Mouse (Mus musculus): Measurements from ENCODE around the gene Usmg5. TPM values are rescaled to one million over a fixed set of nuclear protein-coding genes. Genes with fewer than 3 reads are reported as not detected.

Gene Usmg5
- polyA plus RNA-seq, 1 experiment from 2014 or later = 1,592 TPM

GRCm38 (mm10) chr19:47128164-47128563 is 37.7 kb upstream of the Usmg5 start:
- peaks cover 44% of the 10 kb centered on the region for H3K36me3 ChIP-seq (ENCODE audit: control insufficient read depth, insufficient read depth, low read length)
- H3K9me3 ChIP-seq (ENCODE audit: control insufficient read depth, low read length) = no peaks in the 10 kb centered on the region
- WGBS = 96% methylated on average over 10 of the region's 10 CpGs
- H3K4me3 ChIP-seq (ENCODE audit: low read length) = no peak overlapping the region
- no peak overlapping the region for H3K4me2 ChIP-seq (ENCODE audit: low read depth, low read length)
- no peak overlapping the region for H3K27ac ChIP-seq (ENCODE audit: low read length)
- no peaks in the 10 kb centered on the region for H3K27me3 ChIP-seq (replicated peaks; ENCODE audit: control insufficient read depth, insufficient read depth, low read length)
- no peak overlapping the region for H3K9ac ChIP-seq (ENCODE audit: low read depth, low read length)
- H3K4me1 ChIP-seq (ENCODE audit: control insufficient read depth, insufficient read depth, low read length) = peaks cover 2% of the 10 kb centered on the region; the same call in 1 of the 2 replicates
- ATAC-seq = no peak

- peaks cover 2% of the 10 kb centered on the region; the same call in 1 of the 2 replicates for H3K4me1 ChIP-seq (ENCODE audit: control insufficient read depth, insufficient read depth, low read length)
- H3K27me3 ChIP-seq (replicated peaks; ENCODE audit: control insufficient read depth, insufficient read depth, low read length) = no peaks in the 10 kb centered on the region
- 28% methylated on average over 2 of the region's 2 CpGs for WGBS
- H3K36me3 ChIP-seq (ENCODE audit: control insufficient read depth, insufficient read depth, low read length) = peaks cover 34% of the 10 kb centered on the region
- no peak overlapping the region for H3K9ac ChIP-seq (ENCODE audit: low read depth, low read length)
- no peak overlapping the region for H3K27ac ChIP-seq (ENCODE audit: low read length)
- no peak overlapping the region for H3K4me3 ChIP-seq (ENCODE audit: low read length)
- H3K4me2 ChIP-seq (ENCODE audit: low read depth, low read length) = no peak overlapping the region
- no peak for ATAC-seq
- H3K9me3 ChIP-seq (ENCODE audit: control insufficient read depth, low read length) = no peaks in the 10 kb centered on the region
Observed at GRCm38 (mm10) chr19:47122802-47123201, 32.4 kb upstream of the Usmg5 start.

- Histone ChIP-seq H3K4me1 (ENCODE audit: control insufficient read depth, insufficient read depth, low read length) (peaks cover 2% of the 10 kb centered on the region; the same call in 1 of the 2 replicates), H3K27me3 (replicated peaks; ENCODE audit: control insufficient read depth, insufficient read depth, low read length) (no peaks in the 10 kb centered on the region), H3K9me3 (ENCODE audit: control insufficient read depth, low read length) (no peaks in the 10 kb centered on the region), H3K4me2 (ENCODE audit: low read depth, low read length) (no peak overlapping the region), H3K27ac (ENCODE audit: low read length) (no peak overlapping the region), H3K9ac (ENCODE audit: low read depth, low read length) (no peak overlapping the region), H3K36me3 (ENCODE audit: control insufficient read depth, insufficient read depth, low read length) (peaks cover 28% of the 10 kb centered on the region), H3K4me3 (ENCODE audit: low read length) (no peak overlapping the region)
- 0 out of 2 replicates have a peak, but pooled peaks have one; percentile 36 for ATAC-seq
- WGBS = 38% methylated on average over 4 of the region's 4 CpGs
Observed at GRCm38 (mm10) chr19:47121054-47121453, 30.6 kb upstream of the Usmg5 start.

- Histone ChIP-seq H3K36me3 (ENCODE audit: control insufficient read depth, insufficient read depth, low read length) (peaks cover 27% of the 10 kb centered on the region), H3K9ac (ENCODE audit: low read depth, low read length) (no peak overlapping the region), H3K4me2 (ENCODE audit: low read depth, low read length) (no peak overlapping the region), H3K4me1 (ENCODE audit: control insufficient read depth, insufficient read depth, low read length) (peaks cover 2% of the 10 kb centered on the region; the same call in 1 of the 2 replicates), H3K27me3 (replicated peaks; ENCODE audit: control insufficient read depth, insufficient read depth, low read length) (no peaks in the 10 kb centered on the region), H3K27ac (ENCODE audit: low read length) (no peak overlapping the region), H3K9me3 (ENCODE audit: control insufficient read depth, low read length) (no peaks in the 10 kb centered on the region), H3K4me3 (ENCODE audit: low read length) (no peak overlapping the region)
- ATAC-seq = no peak
- WGBS = 60% methylated on average over 2 of the region's 2 CpGs
Observed at GRCm38 (mm10) chr19:47118634-47119033, 28.2 kb upstream of the Usmg5 start.

GRCm38 (mm10) chr19:47104641-47105271 is 14.3 kb upstream of the Usmg5 start:
- peak overlapping the region; percentile 39; the same call in 1 of the 2 replicates for H3K9ac ChIP-seq (ENCODE audit: low read depth, low read length)
- H3K4me1 ChIP-seq (ENCODE audit: control insufficient read depth, insufficient read depth, low read length) = 0 out of 2 replicates have a peak, but pooled peaks cover 2% of the 10 kb centered on the region
- WGBS = 84% methylated on average over 9 of the region's 9 CpGs
- H3K27me3 ChIP-seq (replicated peaks; ENCODE audit: control insufficient read depth, insufficient read depth, low read length) = no peaks in the 10 kb centered on the region
- ATAC-seq = peak; percentile 92
- H3K4me2 ChIP-seq (ENCODE audit: low read depth, low read length) = no peak overlapping the region
- H3K4me3 ChIP-seq (ENCODE audit: low read length) = no peak overlapping the region
- peaks cover 23% of the 10 kb centered on the region for H3K36me3 ChIP-seq (ENCODE audit: control insufficient read depth, insufficient read depth, low read length)
- H3K27ac ChIP-seq (ENCODE audit: low read length) = peak overlapping the region; percentile 70
- H3K9me3 ChIP-seq (ENCODE audit: control insufficient read depth, low read length) = no peaks in the 10 kb centered on the region

GRCm38 (mm10) chr19:47101080-47101479 is 10.6 kb upstream of the Usmg5 start:
- no peaks in the 10 kb centered on the region for H3K27me3 ChIP-seq (replicated peaks; ENCODE audit: control insufficient read depth, insufficient read depth, low read length)
- 0 out of 2 replicates have a peak, but pooled peaks cover 2% of the 10 kb centered on the region for H3K4me1 ChIP-seq (ENCODE audit: control insufficient read depth, insufficient read depth, low read length)
- no peak for ATAC-seq
- no peak overlapping the region for H3K27ac ChIP-seq (ENCODE audit: low read length)
- no peaks in the 10 kb centered on the region for H3K9me3 ChIP-seq (ENCODE audit: control insufficient read depth, low read length)
- WGBS = 89% methylated on average over 5 of the region's 5 CpGs
- H3K4me3 ChIP-seq (ENCODE audit: low read length) = no peak overlapping the region
- H3K9ac ChIP-seq (ENCODE audit: low read depth, low read length) = no peak overlapping the region
- H3K36me3 ChIP-seq (ENCODE audit: control insufficient read depth, insufficient read depth, low read length) = peaks cover 24% of the 10 kb centered on the region
- no peak overlapping the region for H3K4me2 ChIP-seq (ENCODE audit: low read depth, low read length)

GRCm38 (mm10) chr19:47089718-47090525 is 525 bp downstream of the Usmg5 start:
- peak overlapping the region; percentile 91 for H3K27ac ChIP-seq (ENCODE audit: low read length)
- peak overlapping the region; percentile 99 for H3K9ac ChIP-seq (ENCODE audit: low read depth, low read length)
- peaks cover 12% of the 10 kb centered on the region for H3K4me1 ChIP-seq (ENCODE audit: control insufficient read depth, insufficient read depth, low read length)
- H3K27me3 ChIP-seq (replicated peaks; ENCODE audit: control insufficient read depth, insufficient read depth, low read length) = no peaks in the 10 kb centered on the region
- H3K4me3 ChIP-seq (ENCODE audit: low read length) = peak overlapping the region; percentile 95
- peak overlapping the region; percentile 76 for H3K4me2 ChIP-seq (ENCODE audit: low read depth, low read length)
- peak; percentile 75 for ATAC-seq
- no peaks in the 10 kb centered on the region for H3K9me3 ChIP-seq (ENCODE audit: control insufficient read depth, low read length)
- 1% methylated on average over 36 of the region's 36 CpGs for WGBS
- H3K36me3 ChIP-seq (ENCODE audit: control insufficient read depth, insufficient read depth, low read length) = peaks cover 1% of the 10 kb centered on the region; the same call in 1 of the 2 replicates

GRCm38 (mm10) chr19:47088226-47088625 is 2.2 kb downstream of the Usmg5 start:
- Histone ChIP-seq H3K27ac (ENCODE audit: low read length) (no peak overlapping the region), H3K27me3 (replicated peaks; ENCODE audit: control insufficient read depth, insufficient read depth, low read length) (no peaks in the 10 kb centered on the region), H3K4me1 (ENCODE audit: control insufficient read depth, insufficient read depth, low read length) (peaks cover 12% of the 10 kb centered on the region), H3K4me2 (ENCODE audit: low read depth, low read length) (no peak overlapping the region), H3K9me3 (ENCODE audit: control insufficient read depth, low read length) (no peaks in the 10 kb centered on the region), H3K36me3 (ENCODE audit: control insufficient read depth, insufficient read depth, low read length) (0 out of 2 replicates have a peak, but pooled peaks cover 3% of the 10 kb centered on the region), H3K9ac (ENCODE audit: low read depth, low read length) (no peak overlapping the region), H3K4me3 (ENCODE audit: low read length) (no peak overlapping the region)
- ATAC-seq = no peak
- WGBS = 79% methylated on average over 3 of the region's 3 CpGs

GRCm38 (mm10) chr19:47067924-47068611 is 22.4 kb downstream of the Usmg5 start:
- WGBS = under 1% methylated on average over 66 of the region's 72 CpGs
- H3K4me1 ChIP-seq (ENCODE audit: control insufficient read depth, insufficient read depth, low read length) = no peaks in the 10 kb centered on the region
- peak overlapping the region; percentile 64 for H3K4me2 ChIP-seq (ENCODE audit: low read depth, low read length)
- H3K4me3 ChIP-seq (ENCODE audit: low read length) = peak overlapping the region; percentile 99
- H3K9me3 ChIP-seq (ENCODE audit: control insufficient read depth, low read length) = no peaks in the 10 kb centered on the region
- H3K27ac ChIP-seq (ENCODE audit: low read length) = peak overlapping the region; percentile 90
- no peaks in the 10 kb centered on the region for H3K27me3 ChIP-seq (replicated peaks; ENCODE audit: control insufficient read depth, insufficient read depth, low read length)
- peak overlapping the region; percentile 97 for H3K9ac ChIP-seq (ENCODE audit: low read depth, low read length)
- peaks cover 12% of the 10 kb centered on the region; the same call in 1 of the 2 replicates for H3K36me3 ChIP-seq (ENCODE audit: control insufficient read depth, insufficient read depth, low read length)
- peak; percentile 96 for ATAC-seq

All from intestine, embryonic 16.5 days (tissue).